Mouse (Mus musculus) limb, embryonic 13.5 days (tissue): Measurements from ENCODE around the gene Sgms1. TPM values are rescaled to one million over a fixed set of nuclear protein-coding genes. Genes with fewer than 3 reads are reported as not detected.

Source experiments
- ATAC-seq: fragments of 200-750 bp; cut with Nextera tagmentation; 2 replicates; pipeline ENCODE4 v1.8.0; 2017; ENCODE audit warnings: low read depth, moderate number of reproducible peaks, moderate TSS enrichment; ENCODE audit not compliant: low FRiP score
- H3K27ac ChIP-seq: fragments of 300-500 bp; sonication (generic); 2 replicates; pipeline ENCODE4 v1.5.1; 2015; ENCODE audit warnings: inconsistent platforms, mild to moderate bottlenecking, moderate library complexity
- H3K27me3 ChIP-seq: fragments of 300-500 bp; sonication (generic); 2 replicates; pipeline ENCODE4 v1.6.1; 2015; ENCODE audit warnings: mild to moderate bottlenecking, inconsistent platforms
- H3K36me3 ChIP-seq: fragments of 300-500 bp; sonication (generic); 2 replicates; pipeline ENCODE4 v1.6.1; 2015; ENCODE audit warnings: inconsistent platforms, mild to moderate bottlenecking, moderate library complexity
- H3K4me1 ChIP-seq: fragments of 300-500 bp; sonication (generic); 2 replicates; pipeline ENCODE4 v1.6.1; 2015; ENCODE audit warnings: inconsistent platforms
- H3K4me2 ChIP-seq: fragments of 300-500 bp; sonication (generic); replicated peaks from 2 replicates; pipeline ENCODE4 v1.6.1; 2015; ENCODE audit warnings: inconsistent platforms, mild to moderate bottlenecking, moderate library complexity
- H3K4me3 ChIP-seq: fragments of 300-500 bp; sonication (generic); 2 replicates; pipeline ENCODE4 v1.5.1; 2015; ENCODE audit warnings: moderate library complexity, mild to moderate bottlenecking, inconsistent platforms
- H3K9ac ChIP-seq: fragments of 300-500 bp; sonication (generic); 2 replicates; pipeline ENCODE4 v1.6.1; 2015; ENCODE audit warnings: mild to moderate bottlenecking, inconsistent platforms
- H3K9me3 ChIP-seq: fragments of 300-500 bp; sonication (generic); 2 replicates; pipeline ENCODE4 v1.6.1; 2016; ENCODE audit warnings: inconsistent platforms
- WGBS: fragments of 180-500 bp; shearing (Covaris S2); methylation state at CpG from one replicate; pipeline ENCODE4 v1.1.7; 2015; 5-methylcytosine and 5-hydroxymethylcytosine counted together
- polyA plus RNA-seq: library from polyadenylated mRNA; unstranded; fragments of >200 nt; fragmentation: Nextera tagmentation; extraction: Ambion mirVana; gene quantifications from 2 replicates; pipeline ENCODE4 v1.2.1, GENCODE M21; 2015

The Sgms1 gene
- polyA plus RNA-seq, 1 experiment from 2014 or later, result 31.2 TPM

DNA sequence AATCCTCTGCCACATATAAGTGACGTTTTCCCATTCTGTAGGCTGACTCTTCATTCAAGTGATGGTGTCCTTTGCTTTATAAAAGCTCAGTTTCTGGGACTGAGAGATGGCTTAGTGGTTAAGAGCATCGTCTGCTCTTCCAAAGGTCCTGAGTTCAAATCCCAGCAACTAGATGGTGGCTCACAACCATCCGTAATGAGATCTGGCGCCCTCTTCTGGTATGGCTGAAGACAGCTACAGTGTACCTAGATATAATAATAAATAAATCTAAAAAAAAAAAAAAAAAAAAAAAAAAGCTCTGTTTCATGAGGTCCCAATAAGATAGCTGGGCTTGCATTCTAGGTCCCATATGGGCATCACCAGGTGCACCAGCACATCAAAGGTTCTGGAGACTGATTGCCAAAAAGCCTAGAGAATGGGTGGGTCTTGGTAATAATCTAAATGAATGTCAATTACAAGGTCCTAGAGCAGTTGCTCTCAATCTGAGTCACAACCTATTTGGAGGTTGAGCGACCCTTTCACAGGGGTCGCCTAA, 272.0 kb downstream of the Sgms1 start:
- Histone ChIP-seq H3K4me2 (no peak overlapping the region), H3K9me3 (no peaks in the 10 kb centered on the region), H3K36me3 (0 out of 2 replicates have a peak, but pooled peaks cover 6% of the 10 kb centered on the region), H3K27ac (no peak overlapping the region), H3K4me3 (no peak overlapping the region), H3K9ac (no peak overlapping the region), H3K4me1 (0 out of 2 replicates have a peak, but pooled peaks cover 3% of the 10 kb centered on the region), H3K27me3 (no peaks in the 10 kb centered on the region)
- ATAC-seq, result no peak
- 82% methylated on average over 6 of the region's 6 CpGs for WGBS

DNA sequence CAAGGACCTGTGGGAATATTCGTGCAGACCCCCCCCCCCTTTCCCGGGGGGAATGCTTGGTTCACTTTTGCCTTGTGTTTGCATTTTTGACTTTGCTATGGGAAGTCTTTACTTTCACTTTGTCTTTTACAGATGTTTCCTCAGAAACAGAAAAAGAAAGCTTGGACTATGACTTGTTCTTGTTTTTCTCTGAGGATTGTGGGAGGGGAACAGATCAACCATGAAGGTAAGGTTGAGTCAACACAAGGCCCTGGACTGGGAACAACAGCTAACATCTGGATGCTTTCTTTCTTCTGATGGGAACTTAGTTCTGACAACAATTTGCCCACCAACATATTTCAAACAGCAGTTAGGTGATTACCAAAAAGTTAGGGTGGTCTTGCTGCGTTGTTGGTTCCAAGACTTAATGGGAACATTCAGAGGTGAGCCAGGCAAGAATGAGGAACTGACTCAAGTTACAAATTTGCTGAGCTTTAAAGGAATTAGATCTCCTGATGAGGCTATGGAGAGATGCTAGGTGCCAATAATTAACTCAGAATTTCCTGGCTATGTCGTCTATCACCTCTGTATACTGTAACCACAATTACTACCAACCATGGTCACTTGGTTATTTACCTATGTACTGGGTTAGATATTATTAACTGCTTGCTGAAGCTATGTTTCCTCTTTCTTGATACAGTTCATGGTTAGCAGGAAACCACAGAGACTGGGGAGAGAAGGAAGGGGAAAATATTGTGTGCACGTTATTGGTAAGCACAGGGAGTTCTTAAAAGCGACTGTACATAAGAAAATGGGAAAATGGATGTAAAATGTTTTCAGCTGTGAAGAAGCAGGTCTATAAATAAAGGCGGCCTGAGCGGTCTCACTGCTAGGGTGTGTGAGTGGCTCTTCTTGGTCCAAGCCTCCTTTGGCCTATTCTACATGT, 277.4 kb downstream of the Sgms1 start:
- Histone ChIP-seq H3K4me2 (no peak overlapping the region), H3K36me3 (no peaks in the 10 kb centered on the region), H3K27me3 (no peaks in the 10 kb centered on the region), H3K27ac (no peak overlapping the region), H3K4me3 (no peak overlapping the region), H3K4me1 (0 out of 2 replicates have a peak, but pooled peaks cover 6% of the 10 kb centered on the region), H3K9ac (no peak overlapping the region), H3K9me3 (no peaks in the 10 kb centered on the region)
- ATAC-seq, result no peak
- WGBS, result 73% methylated on average over 8 of the region's 8 CpGs

DNA sequence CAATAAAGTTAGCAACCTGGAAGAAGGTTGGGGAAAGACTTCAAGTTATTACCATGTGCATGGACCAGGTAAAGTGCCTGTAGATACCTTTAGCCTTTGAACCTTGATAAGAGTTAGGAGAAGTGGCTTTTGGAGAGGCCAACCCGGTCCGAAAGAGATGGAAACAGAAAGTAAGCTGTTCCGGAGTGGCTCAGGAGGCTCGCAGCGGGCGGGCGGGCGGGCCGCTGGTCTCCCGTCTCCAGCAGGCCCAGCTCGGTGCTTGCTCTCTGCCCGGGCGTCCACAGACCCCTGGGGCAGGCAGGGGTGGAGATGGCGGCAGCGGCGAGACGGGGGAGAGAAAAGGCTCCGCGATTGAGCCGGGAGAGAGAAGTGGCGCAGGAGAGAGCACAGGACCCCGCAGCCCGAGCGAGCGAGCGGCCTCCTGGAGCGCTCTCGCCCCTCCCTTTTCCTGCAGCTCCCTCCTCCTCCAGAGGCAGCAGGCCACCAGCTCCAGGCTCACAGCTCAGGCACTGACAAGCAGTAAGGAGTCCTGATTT, 281.7 kb downstream of the Sgms1 start, which contains the start of gene Asah2:
TSS of gene Asah2 (minus strand) at position 441 of the 536 bp plus-strand sequence.
- H3K27ac ChIP-seq, result peak within 1 kb of the TSS; percentile 92
- H3K36me3 ChIP-seq, result no peaks in the 10 kb centered on the region
- peak within 1 kb of the TSS; percentile 65 for H3K4me2 ChIP-seq
- H3K27me3 ChIP-seq, result 0 out of 2 replicates have a peak, but pooled peaks cover 3% of the 10 kb centered on the region
- H3K9me3 ChIP-seq, result no peaks in the 10 kb centered on the region
- under 1% methylated on average over 28 of the region's 28 CpGs for WGBS
- peak within 1 kb of the TSS; percentile 89 for H3K9ac ChIP-seq
- ATAC-seq, result peak; percentile 93
- 0 out of 2 replicates have a peak, but pooled peaks cover 8% of the 10 kb centered on the region for H3K4me1 ChIP-seq
- H3K4me3 ChIP-seq, result peak within 1 kb of the TSS; percentile 64

- H3K9ac ChIP-seq, result no peak overlapping the region
- no peaks in the 10 kb centered on the region for H3K36me3 ChIP-seq
- no peak for ATAC-seq
- WGBS, result 92% methylated on average over 2 of the region's 2 CpGs
- no peak overlapping the region for H3K27ac ChIP-seq
- peak overlapping the region; percentile 64; the same call in 1 of the 2 replicates for H3K4me3 ChIP-seq
- 0 out of 2 replicates have a peak, but pooled peaks cover 3% of the 10 kb centered on the region for H3K27me3 ChIP-seq
- H3K9me3 ChIP-seq, result no peaks in the 10 kb centered on the region
- H3K4me1 ChIP-seq, result 0 out of 2 replicates have a peak, but pooled peaks cover 7% of the 10 kb centered on the region
- peak overlapping the region; percentile 65 for H3K4me2 ChIP-seq
These were observed 282.8 kb downstream of the Sgms1 start for GRCm38 (mm10) chr19:32106750-32107149.

DNA sequence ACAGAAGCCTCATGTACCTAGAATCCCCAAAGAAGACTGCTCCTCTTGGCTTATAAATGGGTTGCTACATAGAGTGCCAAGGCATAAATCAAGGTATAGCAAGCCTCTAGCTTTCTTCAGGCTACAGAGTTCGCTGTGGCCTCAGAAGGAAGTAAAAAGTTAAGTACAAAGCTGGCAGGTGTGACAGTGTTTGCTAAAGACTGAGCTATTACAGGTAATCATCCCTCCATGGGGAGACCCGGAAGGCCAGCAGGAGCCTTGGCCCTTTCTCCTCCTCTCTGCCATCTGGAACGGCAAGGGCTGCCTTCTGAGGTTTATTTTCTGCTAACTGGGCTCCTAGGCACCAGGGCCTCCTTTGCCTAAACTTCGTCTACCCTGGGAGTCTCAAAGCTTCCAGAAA, 285.3 kb downstream of the Sgms1 start:
- Histone ChIP-seq H3K9me3 (no peaks in the 10 kb centered on the region), H3K27ac (no peak overlapping the region), H3K4me1 (0 out of 2 replicates have a peak, but pooled peaks cover 6% of the 10 kb centered on the region), H3K4me3 (no peak overlapping the region), H3K27me3 (0 out of 2 replicates have a peak, but pooled peaks cover 3% of the 10 kb centered on the region), H3K9ac (no peak overlapping the region), H3K36me3 (no peaks in the 10 kb centered on the region), H3K4me2 (no peak overlapping the region)
- 59% methylated on average over 4 of the region's 4 CpGs for WGBS
- ATAC-seq, result no peak

GRCm38 (mm10) chr19:32102976-32103300, 286.6 kb downstream of the Sgms1 start:
- H3K36me3 ChIP-seq, result no peaks in the 10 kb centered on the region

GRCm38 (mm10) chr19:32102294-32102975, 287.1 kb downstream of the Sgms1 start:
- H3K4me2 ChIP-seq, result peak overlapping the region; percentile 48
- H3K36me3 ChIP-seq, result no peaks in the 10 kb centered on the region
- peak overlapping the region; percentile 5; the same call in 1 of the 2 replicates for H3K4me3 ChIP-seq

More at GRCm38 (mm10) chr19:32102976-32103300, 286.6 kb downstream of the Sgms1 start:
- 14% methylated on average over 9 of the region's 9 CpGs for WGBS
- Histone ChIP-seq H3K27me3 (0 out of 2 replicates have a peak, but pooled peaks cover 3% of the 10 kb centered on the region), H3K4me1 (0 out of 2 replicates have a peak, but pooled peaks cover 6% of the 10 kb centered on the region), H3K9ac (no peak overlapping the region), H3K9me3 (no peaks in the 10 kb centered on the region), H3K27ac (no peak overlapping the region), H3K4me2 (peak overlapping the region; percentile 48), H3K4me3 (no peak overlapping the region)
- ATAC-seq, result no peak

DNA sequence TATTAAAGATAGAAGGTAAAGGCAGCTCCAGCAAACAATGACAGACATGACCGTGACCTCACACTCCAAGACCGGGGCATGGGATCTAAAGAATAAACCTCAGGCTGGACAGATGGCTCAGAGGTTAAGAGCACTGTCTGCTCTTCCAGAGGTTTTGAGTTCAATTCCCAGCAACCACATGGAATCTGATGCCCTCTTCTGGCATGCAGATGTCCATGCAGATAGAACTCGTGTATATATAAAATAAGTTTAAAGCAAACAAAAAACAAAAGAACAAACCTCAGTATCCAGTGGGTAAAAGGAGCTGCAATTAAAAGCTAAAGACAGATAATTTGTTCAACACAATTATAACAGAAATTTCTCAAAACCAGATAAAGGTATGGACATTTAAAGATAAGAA, 290.9 kb downstream of the Sgms1 start:
- H3K4me1 ChIP-seq, result no peaks in the 10 kb centered on the region
- WGBS, result 84% methylated on average over 3 of the region's 3 CpGs
- H3K36me3 ChIP-seq, result no peaks in the 10 kb centered on the region
- no peak overlapping the region for H3K4me2 ChIP-seq
- no peak overlapping the region for H3K27ac ChIP-seq
- no peak overlapping the region for H3K4me3 ChIP-seq
- ATAC-seq, result no peak
- no peak overlapping the region for H3K9ac ChIP-seq
- no peaks in the 10 kb centered on the region for H3K27me3 ChIP-seq
- no peaks in the 10 kb centered on the region for H3K9me3 ChIP-seq

More at GRCm38 (mm10) chr19:32102294-32102975, 287.1 kb downstream of the Sgms1 start:
- 0 out of 2 replicates have a peak, but pooled peaks cover 3% of the 10 kb centered on the region for H3K27me3 ChIP-seq
- no peak overlapping the region for H3K9ac ChIP-seq
- no peak overlapping the region for H3K27ac ChIP-seq
- WGBS, result 36% methylated on average over 18 of the region's 18 CpGs
- no peak for ATAC-seq
- 0 out of 2 replicates have a peak, but pooled peaks cover 6% of the 10 kb centered on the region for H3K4me1 ChIP-seq
- no peaks in the 10 kb centered on the region for H3K9me3 ChIP-seq

- Histone ChIP-seq H3K9me3 (no peaks in the 10 kb centered on the region), H3K4me1 (no peaks in the 10 kb centered on the region), H3K27ac (no peak overlapping the region), H3K9ac (no peak overlapping the region), H3K4me2 (no peak overlapping the region), H3K4me3 (no peak overlapping the region), H3K36me3 (no peaks in the 10 kb centered on the region), H3K27me3 (no peaks in the 10 kb centered on the region)
- ATAC-seq, result no peak
- WGBS, result 90% methylated on average over 4 of the region's 4 CpGs
These were observed 297.2 kb downstream of the Sgms1 start for GRCm38 (mm10) chr19:32092358-32092757.

DNA sequence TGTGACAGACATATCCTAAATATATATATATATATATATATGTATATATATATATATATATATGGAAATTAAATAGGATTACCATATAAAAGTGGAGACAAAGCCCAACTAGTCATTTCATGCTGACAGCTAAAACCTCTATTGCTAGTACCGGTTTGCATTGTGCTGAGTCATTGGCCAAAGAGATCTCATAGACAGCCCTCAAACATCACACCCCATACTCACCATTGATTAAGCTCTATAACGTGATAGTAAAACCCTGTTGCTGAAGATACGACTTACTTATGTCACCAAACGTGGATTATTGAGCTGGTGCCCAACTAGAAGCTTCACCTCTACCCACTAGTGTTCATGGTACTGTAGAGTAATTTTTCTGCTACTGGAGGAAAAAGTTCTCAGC, 298.7 kb downstream of the Sgms1 start:
- no peaks in the 10 kb centered on the region for H3K4me1 ChIP-seq
- H3K4me2 ChIP-seq, result no peak overlapping the region
- H3K9me3 ChIP-seq, result no peaks in the 10 kb centered on the region
- no peaks in the 10 kb centered on the region for H3K27me3 ChIP-seq
- no peak overlapping the region for H3K4me3 ChIP-seq
- no peak overlapping the region for H3K9ac ChIP-seq
- no peaks in the 10 kb centered on the region for H3K36me3 ChIP-seq
- ATAC-seq, result no peak
- WGBS, result 93% methylated on average over 4 of the region's 4 CpGs
- no peak overlapping the region for H3K27ac ChIP-seq

DNA sequence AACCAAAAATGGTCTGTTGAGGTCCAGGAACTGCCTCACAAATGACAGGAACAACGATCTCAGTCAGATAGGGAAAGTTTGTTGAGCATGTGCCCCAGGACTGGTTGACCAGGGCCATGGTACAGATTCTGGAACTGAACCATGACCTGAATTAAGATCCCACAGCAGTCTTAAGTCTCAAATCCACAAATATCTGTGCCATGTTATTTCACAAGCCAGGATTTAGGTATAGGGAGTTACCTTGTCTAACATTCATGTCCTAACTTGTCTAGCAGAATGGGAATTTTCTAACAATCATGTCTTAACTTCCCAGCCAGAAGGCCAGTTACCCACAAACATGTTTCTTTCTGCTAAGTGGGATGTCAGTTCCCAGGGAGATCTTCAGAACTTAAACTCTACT, 300.9 kb downstream of the Sgms1 start:
- Histone ChIP-seq H3K27me3 (no peaks in the 10 kb centered on the region), H3K4me3 (no peak overlapping the region), H3K27ac (no peak overlapping the region), H3K4me2 (no peak overlapping the region), H3K36me3 (no peaks in the 10 kb centered on the region), H3K9ac (no peak overlapping the region), H3K4me1 (no peaks in the 10 kb centered on the region), H3K9me3 (no peaks in the 10 kb centered on the region)
- ATAC-seq, result no peak
- 91% methylated on average over 1 of the region's 1 CpGs for WGBS
